Mouse (Mus musculus) neural tube, embryonic 11.5 days (tissue): ENCODE measurements at regions not wholly inside any gene's neighbourhood (a gene's known extent, or its start where the extent isn't known, plus 50 kb on each side); places are given as distances from the start of the nearest gene placed in this dataset.
A peak's percentile ranks its signal among the peaks of the same experiment; 100 is the strongest.

ENCODE experiments used
- ATAC-seq: fragments of 200-750 bp; cut with Nextera tagmentation; 2 replicates; pipeline ENCODE4 v1.8.0; 2017; ENCODE audit warnings: moderate number of reproducible peaks, mild to moderate bottlenecking, moderate TSS enrichment, moderate library complexity; ENCODE audit not compliant: insufficient read depth, low FRiP score, low TSS enrichment
- DNase-seq: peaks from one replicate; pipeline ENCODE4 v3.0.0-alpha.2; 2015; ENCODE audit warnings: low spot score
- H3K27ac ChIP-seq: fragments of 300-500 bp; sonication (generic); 2 replicates; pipeline ENCODE4 v1.5.1; 2014; ENCODE audit warnings: low read depth, mild to moderate bottlenecking, low read length
- H3K27me3 ChIP-seq: fragments of 300-500 bp; sonication (generic); 2 replicates; pipeline ENCODE4 v1.6.1; 2014; ENCODE audit warnings: mild to moderate bottlenecking, low read length, mixed read lengths; ENCODE audit not compliant: control insufficient read depth, insufficient read depth
- H3K36me3 ChIP-seq: fragments of 300-500 bp; sonication (generic); 2 replicates; pipeline ENCODE4 v1.6.1; 2014; ENCODE audit warnings: mild to moderate bottlenecking, low read length, moderate library complexity, mixed read lengths; ENCODE audit not compliant: control insufficient read depth, insufficient read depth
- H3K4me1 ChIP-seq: fragments of 300-500 bp; sonication (generic); 2 replicates; pipeline ENCODE4 v1.6.1; 2014; ENCODE audit warnings: low read length, mixed read lengths; ENCODE audit not compliant: control insufficient read depth, insufficient read depth
- H3K4me2 ChIP-seq: fragments of 300-500 bp; sonication (generic); 2 replicates; pipeline ENCODE4 v1.6.1; 2014; ENCODE audit warnings: low read depth, mild to moderate bottlenecking, moderate library complexity
- H3K4me3 ChIP-seq: fragments of 300-500 bp; sonication (generic); 2 replicates; pipeline ENCODE4 v1.5.1; 2014; ENCODE audit warnings: low read depth, low read length
- H3K9ac ChIP-seq: fragments of 300-500 bp; sonication (generic); 2 replicates; pipeline ENCODE4 v1.6.1; 2014; ENCODE audit warnings: mild to moderate bottlenecking, low read length
- H3K9me3 ChIP-seq: fragments of 300-500 bp; sonication (generic); 2 replicates; pipeline ENCODE4 v1.6.1; 2016; ENCODE audit warnings: low read length; ENCODE audit not compliant: control insufficient read depth
- WGBS: fragments of 180-500 bp; shearing (Covaris S2); extraction: QIAGEN DNeasy Blood & Tissue Kit; methylation state at CpG from one replicate; pipeline ENCODE4 v1.1.7; 2014; 5-methylcytosine and 5-hydroxymethylcytosine counted together

DNA sequence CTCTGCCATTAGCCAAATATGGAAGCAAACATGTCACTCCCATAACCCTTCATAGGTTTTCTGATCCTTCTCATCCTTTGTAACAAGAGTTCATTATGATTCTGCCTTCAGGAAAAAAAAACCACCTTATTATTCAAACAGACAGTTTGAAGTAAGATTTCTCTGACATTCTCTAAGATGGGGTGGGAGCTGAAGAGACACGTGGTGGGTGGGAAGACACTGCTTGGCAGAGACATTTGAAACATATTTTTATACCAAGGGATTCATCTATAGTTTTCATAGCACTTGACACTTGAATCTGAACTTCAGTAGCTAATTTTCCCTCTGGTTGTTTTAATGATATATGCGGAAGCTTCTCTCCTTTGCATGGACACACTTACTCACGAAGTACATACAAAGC lies 165.5 kb downstream of the Otor start:
- Histone ChIP-seq H3K9me3 (no peaks in the 10 kb centered on the region), H3K27me3 (no peaks in the 10 kb centered on the region), H3K36me3 (no peaks in the 10 kb centered on the region), H3K4me2 (no peak overlapping the region), H3K27ac (no peak overlapping the region), H3K9ac (no peak overlapping the region), H3K4me1 (no peaks in the 10 kb centered on the region), H3K4me3 (no peak overlapping the region)
- 90% methylated on average over 3 of the region's 3 CpGs for WGBS
- DNase-seq (no peak), ATAC-seq (no peak)

DNA sequence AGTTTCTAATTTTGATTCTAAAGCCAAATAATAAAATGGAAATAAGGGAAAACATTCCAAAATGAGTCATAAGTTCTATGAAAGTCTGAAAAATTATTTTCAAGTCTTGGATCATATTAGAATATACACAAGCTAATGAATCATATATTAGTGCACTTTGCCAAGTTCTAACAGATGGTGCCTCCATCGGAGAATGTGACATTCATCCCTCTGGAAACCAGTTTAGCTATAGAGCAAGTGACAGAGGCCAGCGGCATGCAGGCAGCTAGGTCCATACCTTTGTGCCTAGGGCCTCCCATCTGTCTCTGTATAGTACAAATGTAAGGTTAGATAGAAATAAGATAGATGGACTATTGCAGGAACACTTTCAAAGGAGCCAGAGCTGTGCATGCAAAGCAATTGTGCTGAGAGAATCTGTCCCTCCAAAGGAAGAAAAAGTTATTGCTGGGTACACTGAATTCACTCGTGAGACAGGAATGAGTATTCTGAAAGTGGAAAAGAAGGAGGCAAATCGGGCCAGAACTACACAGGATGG lies 167.9 kb downstream of the Otor start:
- Histone ChIP-seq H3K4me1 (no peaks in the 10 kb centered on the region), H3K27me3 (no peaks in the 10 kb centered on the region), H3K9me3 (no peaks in the 10 kb centered on the region), H3K4me2 (no peak overlapping the region), H3K9ac (no peak overlapping the region), H3K27ac (no peak overlapping the region), H3K36me3 (no peaks in the 10 kb centered on the region), H3K4me3 (no peak overlapping the region)
- WGBS = 87% methylated on average over 4 of the region's 4 CpGs
- ATAC-seq = no peak
- DNase-seq = no peak

DNA sequence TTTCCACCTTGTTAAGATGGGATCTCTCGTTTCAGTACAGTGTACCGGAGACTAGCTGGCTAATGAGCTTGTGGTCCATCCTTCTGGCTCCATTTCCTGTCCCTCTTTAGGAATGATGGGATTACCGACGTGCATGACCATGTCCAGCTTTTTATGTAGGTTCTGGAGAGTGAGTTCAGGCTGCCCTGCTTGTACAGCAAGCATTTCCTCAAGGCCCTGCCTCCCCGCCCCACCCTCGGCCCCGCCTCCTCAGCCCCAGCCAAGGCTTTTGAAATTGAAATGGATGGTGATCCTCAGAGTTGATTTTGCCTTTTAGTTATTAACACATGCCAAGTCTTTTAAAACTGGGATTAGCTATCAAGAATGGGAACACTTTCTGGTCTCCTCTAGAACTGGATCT lies 190.8 kb downstream of the Otor start:
- no peak overlapping the region for H3K4me2 ChIP-seq
- H3K27me3 ChIP-seq = no peaks in the 10 kb centered on the region
- no peak overlapping the region for H3K4me3 ChIP-seq
- no peaks in the 10 kb centered on the region for H3K4me1 ChIP-seq
- H3K27ac ChIP-seq = no peak overlapping the region
- no peak overlapping the region for H3K9ac ChIP-seq
- H3K36me3 ChIP-seq = no peaks in the 10 kb centered on the region
- WGBS = 51% methylated on average over 7 of the region's 7 CpGs
- no peaks in the 10 kb centered on the region for H3K9me3 ChIP-seq
- DNase-seq (no peak), ATAC-seq (no peak)

DNA sequence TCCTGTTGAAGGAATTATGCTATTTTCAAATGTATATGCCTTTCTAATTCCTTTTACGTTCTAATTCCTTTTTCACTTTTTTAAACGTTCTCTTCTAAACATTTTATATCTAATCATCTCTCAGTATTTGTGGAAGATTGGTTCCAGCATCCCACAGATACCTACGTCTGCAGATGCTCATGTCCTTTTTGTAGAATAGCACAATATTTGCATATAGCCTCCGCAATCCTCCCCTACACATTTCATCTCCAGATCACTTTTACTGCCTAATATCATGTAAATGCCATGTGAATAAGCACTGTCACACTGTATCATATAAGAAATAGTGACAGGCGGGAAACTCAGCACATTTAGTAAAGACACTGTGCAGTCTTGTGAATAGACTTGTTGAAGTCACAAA lies 192.6 kb downstream of the Otor start:
- Histone ChIP-seq H3K27ac (no peak overlapping the region), H3K9ac (no peak overlapping the region), H3K4me2 (no peak overlapping the region), H3K27me3 (no peaks in the 10 kb centered on the region), H3K4me1 (no peaks in the 10 kb centered on the region), H3K9me3 (no peaks in the 10 kb centered on the region), H3K36me3 (no peaks in the 10 kb centered on the region), H3K4me3 (no peak overlapping the region)
- ATAC-seq (no peak), DNase-seq (no peak)
- 88% methylated on average over 5 of the region's 5 CpGs for WGBS

DNA sequence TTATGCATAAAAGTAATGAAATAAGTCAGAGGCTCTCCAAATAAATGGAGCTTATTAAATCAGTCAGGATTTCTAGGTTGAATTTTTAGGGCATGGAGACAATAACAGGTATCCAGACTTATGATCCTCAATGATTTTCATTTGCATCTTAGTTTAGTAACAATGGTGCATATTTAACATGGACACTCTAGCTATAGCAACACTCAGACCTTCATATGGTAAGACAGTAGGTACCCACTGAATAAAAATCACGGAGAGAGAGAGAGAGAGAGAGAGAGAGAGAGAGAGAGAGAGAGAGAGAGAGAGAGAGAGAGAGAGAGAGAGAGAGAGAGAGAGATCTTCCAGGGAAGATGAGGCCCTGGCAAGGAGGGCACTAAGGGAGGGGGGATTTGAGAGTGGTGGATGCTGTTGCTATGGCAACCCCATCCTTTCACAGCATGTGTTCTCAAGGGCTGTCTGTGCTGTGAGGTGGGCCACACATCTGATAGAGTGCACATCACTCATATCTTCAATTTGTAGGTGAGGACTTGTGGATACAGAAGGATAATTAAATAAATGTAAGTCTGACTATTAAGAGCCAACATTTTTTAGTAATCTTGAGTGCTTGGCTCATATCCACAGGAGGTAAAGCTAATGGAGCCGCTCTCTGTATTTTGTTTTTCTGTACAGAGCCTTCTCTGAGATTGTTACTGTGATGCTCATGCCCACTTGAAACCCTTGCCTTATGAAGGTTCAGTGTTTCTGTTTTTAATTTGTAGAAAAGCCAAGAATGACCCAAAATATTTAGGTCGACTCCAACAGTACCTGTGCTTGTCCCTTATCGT lies 227.7 kb downstream of the Otor start:
- no peak overlapping the region for H3K4me2 ChIP-seq
- H3K9me3 ChIP-seq = no peaks in the 10 kb centered on the region
- no peak overlapping the region for H3K27ac ChIP-seq
- DNase-seq = no peak
- WGBS = 80% methylated on average over 4 of the region's 4 CpGs
- no peaks in the 10 kb centered on the region for H3K36me3 ChIP-seq
- no peak overlapping the region for H3K9ac ChIP-seq
- H3K4me1 ChIP-seq = no peaks in the 10 kb centered on the region
- peak; percentile 79 for ATAC-seq
- no peaks in the 10 kb centered on the region for H3K27me3 ChIP-seq
- H3K4me3 ChIP-seq = no peak overlapping the region

DNA sequence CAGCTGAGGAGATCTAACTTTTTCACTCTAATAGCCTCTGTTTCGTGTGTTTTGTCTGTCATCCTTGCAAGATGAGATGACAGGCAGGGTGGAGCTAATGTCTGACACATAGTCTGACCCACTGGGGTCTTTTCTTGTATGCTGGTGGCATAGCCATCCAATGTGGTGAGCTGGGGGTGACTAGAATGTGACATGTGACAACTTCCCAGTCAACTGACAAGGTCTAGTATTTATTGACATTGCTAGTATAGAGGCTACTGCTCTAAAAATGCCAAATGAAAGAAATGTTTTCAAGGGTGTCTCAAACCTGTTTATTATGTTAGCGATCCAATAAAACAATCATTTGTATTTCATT lies 228.3 kb downstream of the Otor start:
- Histone ChIP-seq H3K4me3 (no peak overlapping the region), H3K27ac (no peak overlapping the region), H3K4me1 (no peaks in the 10 kb centered on the region), H3K36me3 (no peaks in the 10 kb centered on the region), H3K9ac (no peak overlapping the region), H3K27me3 (no peaks in the 10 kb centered on the region), H3K4me2 (no peak overlapping the region), H3K9me3 (no peaks in the 10 kb centered on the region)
- no peak for DNase-seq
- WGBS = 84% methylated on average over 2 of the region's 2 CpGs
- ATAC-seq = no peak

DNA sequence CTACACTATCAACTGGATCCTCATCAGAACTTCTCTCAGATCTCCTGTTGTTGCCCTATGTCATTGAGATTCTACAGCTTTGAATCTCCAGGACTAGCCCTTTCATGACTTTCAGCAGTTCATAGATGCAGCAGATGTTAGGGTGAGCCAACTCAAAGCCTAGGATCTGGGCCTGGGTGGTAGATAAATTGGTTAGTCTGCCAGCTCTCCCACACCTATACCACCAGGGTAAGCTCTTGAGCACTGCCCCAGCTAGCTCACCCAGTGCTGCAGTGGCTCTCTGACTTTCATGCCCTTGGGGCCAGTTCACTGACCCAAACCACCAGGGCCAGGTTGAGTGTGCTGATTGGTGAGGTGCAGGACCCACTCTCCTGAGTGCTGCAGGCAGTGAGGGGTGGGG lies 220.5 kb upstream of the Pcsk2 start:
- Histone ChIP-seq H3K4me3 (no peak overlapping the region), H3K36me3 (no peaks in the 10 kb centered on the region), H3K9me3 (no peaks in the 10 kb centered on the region), H3K27ac (no peak overlapping the region), H3K9ac (no peak overlapping the region), H3K4me2 (no peak overlapping the region), H3K4me1 (no peaks in the 10 kb centered on the region), H3K27me3 (no peaks in the 10 kb centered on the region)
- ATAC-seq (no peak), DNase-seq (no peak)

DNA sequence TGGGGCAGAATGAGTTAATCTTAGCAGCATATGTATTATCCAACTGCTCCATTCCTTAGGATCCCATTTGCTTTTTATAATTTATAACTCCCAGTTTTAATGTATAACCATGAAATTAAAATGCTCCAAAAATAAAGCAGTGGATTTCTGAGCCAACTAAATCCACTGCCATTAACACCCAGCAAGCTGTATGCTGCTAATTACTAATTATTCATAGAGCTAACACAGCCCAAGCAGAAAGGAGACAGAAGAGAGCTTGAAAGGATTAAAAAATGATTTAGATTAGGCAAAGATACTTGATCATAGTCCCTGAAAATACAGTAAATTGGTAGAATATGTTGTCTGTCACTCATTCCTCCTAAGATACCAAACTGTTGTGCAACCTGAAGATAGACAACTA lies 213.9 kb upstream of the Pcsk2 start:
- no peak for ATAC-seq
- Histone ChIP-seq H3K4me3 (no peak overlapping the region), H3K36me3 (no peaks in the 10 kb centered on the region), H3K9me3 (no peaks in the 10 kb centered on the region), H3K9ac (no peak overlapping the region), H3K27ac (no peak overlapping the region), H3K4me1 (no peaks in the 10 kb centered on the region), H3K4me2 (no peak overlapping the region), H3K27me3 (no peaks in the 10 kb centered on the region)
- DNase-seq = no peak

DNA sequence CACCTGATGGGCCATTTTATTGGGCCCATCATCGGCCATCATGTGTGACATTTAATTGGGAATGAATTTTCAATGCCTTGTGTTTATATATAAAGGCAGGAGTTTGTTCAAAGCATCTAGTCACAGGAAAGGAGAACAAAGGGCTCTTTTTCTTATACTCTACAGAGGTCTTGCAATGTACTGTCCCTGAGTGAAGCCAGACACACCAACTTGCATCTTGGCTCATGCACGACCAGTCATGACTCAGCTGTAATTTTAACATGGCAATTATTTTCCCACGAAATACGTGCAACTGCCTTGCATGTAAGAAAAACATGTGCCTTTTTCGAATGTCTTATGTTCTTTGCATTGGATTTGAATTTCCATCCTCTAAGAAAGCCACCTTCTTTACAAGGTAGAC lies 205.6 kb upstream of the Pcsk2 start:
- no peaks in the 10 kb centered on the region for H3K27me3 ChIP-seq
- no peak for DNase-seq
- H3K9me3 ChIP-seq = no peaks in the 10 kb centered on the region
- no peaks in the 10 kb centered on the region for H3K36me3 ChIP-seq
- no peak overlapping the region for H3K4me3 ChIP-seq
- no peaks in the 10 kb centered on the region for H3K4me1 ChIP-seq
- 88% methylated on average over 5 of the region's 5 CpGs for WGBS
- no peak overlapping the region for H3K9ac ChIP-seq
- H3K27ac ChIP-seq = no peak overlapping the region
- no peak for ATAC-seq
- H3K4me2 ChIP-seq = no peak overlapping the region
